ENCODE assay signal across 29 mouse cellular contexts in genomic region chr16:45686833-45687232, GRCm38 (mm10). TPM values are rescaled to one million over a fixed set of nuclear protein-coding genes. Genes with fewer than 3 reads are reported as not detected.
A peak's percentile ranks its signal among the peaks of the same experiment; 100 is the strongest.
DNase-seq lines count a peak whose midpoint lies in the region; ATAC-seq and TF ChIP-seq lines count a peak whose summit lies in the region.
"Had no signal": no experiment of that assay in that cellular context is flagged by ENCODE, and none has a peak within 500 bp of the region (broad histone marks: within the 10 kb centered on the region; RNA-seq: fewer than 3 reads in every experiment).

No protein-coding gene starts in this region.

- no peak for TF ChIP-seq CTCF in layer of hippocampus, adult 2 months (conservative IDR thresholded peaks at IDR 0.05)

- H3K27ac ChIP-seq in layer of hippocampus, adult 2 months = peak overlapping the region; percentile 56; the same call in 1 of the 2 replicates
- H3K27ac ChIP-seq: embryonic facial prominence, embryonic 12.5 days; heart, embryonic 10.5 days; hindbrain, embryonic 14.5 days; intestine, embryonic 15.5 days; kidney, postnatal 0 days; lung, embryonic 15.5 days; midbrain, embryonic 10.5 days; neural tube, embryonic 13.5 days had no signal

- peak; percentile 91 for ATAC-seq in cerebellum, adult (ENCODE audit: insufficient number of reproducible peaks, low FRiP score, low TSS enrichment)
- ATAC-seq: CD4-positive, CD25-positive, alpha-beta regulatory T cell, adult 4 months; forebrain, embryonic 14.5 days; intestine, embryonic 15.5 days; midbrain, embryonic 16.5 days had no signal

- no peak for DNase-seq in layer of hippocampus, adult 2 months (ENCODE audit: low spot score in 2 of 2)
- DNase-seq in layer of hippocampus, adult 8-10 months (ENCODE audit: low spot score in 2 of 2) = no peak
- peak; percentile 76 to 86 for DNase-seq in cerebellum, adult 18-20 months
- peak; percentile 87 to 91 for DNase-seq in cerebellum, postnatal 10 days
- DNase-seq in heart, adult 9 months (ENCODE audit: low spot score in 2 of 2) = no peak
- no peak for DNase-seq in adrenal gland, postnatal 4 days (ENCODE audit: low spot score in 2 of 2)
- no peak for DNase-seq in natural killer cell, adult 2 months (ENCODE audit: low spot score in 2 of 2)
- DNase-seq: adrenal gland, postnatal 14 days; gastrocnemius, postnatal 14 days; heart, postnatal 36 days; kidney, adult 8-10 months; kidney, postnatal 4 days; right cerebral cortex, postnatal 14 days had no signal

- H3K4me3 ChIP-seq in layer of hippocampus, adult 2 months = no peak overlapping the region
- H3K4me3 ChIP-seq: embryonic facial prominence, embryonic 12.5 days; heart, embryonic 10.5 days; intestine, embryonic 15.5 days; lung, embryonic 15.5 days; midbrain, embryonic 10.5 days; myocyte; neural tube, embryonic 13.5 days had no signal

RNA-seq across cellular contexts. Expression of gene Tmprss7, which starts 6.6 kb away (rescaled TPM):
- total RNA-seq in layer of hippocampus, adult 2 months (2021) = 1 to 10 TPM in 1 of 2 experiments, under 1 TPM in 1; 0.44 to 1.0 TPM
- 1 to 10 TPM; 1.3 to 2.5 (median 1.6) TPM for total RNA-seq in layer of hippocampus, adult 8-10 months (2022)
- under 1 TPM; 0.11 to 0.17 TPM for total RNA-seq in adrenal gland, postnatal 4 days (2021)
- total RNA-seq: gastrocnemius, postnatal 14 days; heart, postnatal 36 days had no signal

RNA-seq across cellular contexts. Expression of gene BC016579, which starts 33.0 kb away (rescaled TPM):
- under 1 TPM in 1 of 2 experiments, not detected in 1; 0.15 TPM for total RNA-seq in layer of hippocampus, adult 2 months (2021)
- total RNA-seq in layer of hippocampus, adult 8-10 months (2022) = under 1 TPM in 3 of 4 experiments, not detected in 1; 0.14 to 0.39 (median 0.18) TPM
- under 1 TPM; 0.23 to 0.36 TPM for total RNA-seq in adrenal gland, postnatal 4 days (2021)
- total RNA-seq: adrenal gland, postnatal 14 days; gastrocnemius, postnatal 14 days; heart, postnatal 36 days; layer of hippocampus, postnatal 14 days had no signal

RNA-seq across cellular contexts. Expression of gene Tagln3, which starts 37.6 kb away (rescaled TPM):
- total RNA-seq in layer of hippocampus, adult 2 months (2021) = 100 to 1,000 TPM; 246 to 258 TPM
- 100 to 1,000 TPM; 207 to 253 (median 235) TPM for total RNA-seq in layer of hippocampus, adult 8-10 months (2022)
- total RNA-seq in adrenal gland, postnatal 4 days (2021) = 10 to 100 TPM; 15.5 to 20.6 TPM
- total RNA-seq: granulocyte monocyte progenitor cell, adult 5-6 weeks; megakaryocyte progenitor cell, adult 5-6 weeks had no signal

RNA-seq across cellular contexts. Expression of gene Abhd10, which starts 55.9 kb away (rescaled TPM):
- total RNA-seq in layer of hippocampus, adult 2 months (2021) = 10 to 100 TPM; 19.8 to 20.5 TPM
- 10 to 100 TPM; 19.5 to 27.1 (median 21.8) TPM for total RNA-seq in layer of hippocampus, adult 8-10 months (2022)
- 10 to 100 TPM; 31.8 to 36.8 TPM for total RNA-seq in adrenal gland, postnatal 4 days (2021)

Comparison
In these comparisons a context has a peak if more than half of its experiments do, and no peak if none do; other contexts are left out.
1. DNase-seq: peak in cerebellum, adult 18-20 months (2 of 2) and cerebellum, postnatal 10 days (2 of 2); none in layer of hippocampus, adult 2 months (0 of 2), layer of hippocampus, adult 8-10 months (0 of 2), heart, adult 9 months (0 of 2), adrenal gland, postnatal 4 days (0 of 2) and natural killer cell, adult 2 months (0 of 2).
2. RNA of gene Tagln3, which starts 37.6 kb away (total RNA-seq): 246 to 258 TPM in layer of hippocampus, adult 2 months and 207 to 253 TPM in layer of hippocampus, adult 8-10 months; 15.5 to 20.6 TPM in adrenal gland, postnatal 4 days; every median in the first group is over 4 times any median in the second.